Mouse (Mus musculus) liver (tissue): Measurements from ENCODE around the gene Abl2.

Experiments
- DNase-seq: peaks from one replicate; pipeline ENCODE4 v3.0.0-alpha.2; 2020; ENCODE audit warnings: mixed read lengths

The Abl2 gene

DNA sequence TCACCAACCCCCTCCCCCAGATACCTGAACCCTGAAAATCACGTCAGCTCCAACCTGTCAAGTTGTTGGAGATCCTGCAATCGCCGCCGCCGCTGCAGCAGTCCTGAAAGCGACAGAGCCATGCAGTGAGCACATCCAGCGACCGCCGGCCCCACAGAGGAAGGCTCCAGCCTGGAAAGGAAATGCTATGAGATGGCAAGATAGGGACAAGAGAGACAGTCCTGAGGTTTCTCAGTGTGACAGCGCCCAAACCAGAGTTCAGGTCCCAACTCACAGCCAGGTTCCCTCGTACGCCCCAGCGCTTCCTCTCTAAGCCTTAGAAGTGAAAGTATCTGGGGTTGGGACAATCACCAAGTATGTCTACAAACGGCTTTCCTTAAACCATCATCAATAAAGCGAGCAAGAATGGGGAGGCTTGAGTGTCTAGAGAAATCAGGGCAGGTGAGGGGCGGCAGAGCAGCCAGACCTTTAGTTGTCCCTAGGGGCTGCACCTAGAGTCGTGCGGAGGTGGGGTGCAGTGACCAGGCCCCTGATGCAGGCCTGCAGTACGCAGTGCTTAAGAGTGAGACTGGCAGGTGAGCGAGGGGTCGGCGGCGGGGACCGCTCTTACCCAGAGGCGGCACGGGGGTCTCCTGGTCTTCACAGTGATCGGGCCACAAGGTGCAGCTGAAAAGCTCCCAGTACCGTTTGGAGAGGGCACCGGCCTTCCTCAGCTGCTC is 115.0 kb downstream of the Abl2 start:
- DNase-seq, result peak; percentile 27

DNA sequence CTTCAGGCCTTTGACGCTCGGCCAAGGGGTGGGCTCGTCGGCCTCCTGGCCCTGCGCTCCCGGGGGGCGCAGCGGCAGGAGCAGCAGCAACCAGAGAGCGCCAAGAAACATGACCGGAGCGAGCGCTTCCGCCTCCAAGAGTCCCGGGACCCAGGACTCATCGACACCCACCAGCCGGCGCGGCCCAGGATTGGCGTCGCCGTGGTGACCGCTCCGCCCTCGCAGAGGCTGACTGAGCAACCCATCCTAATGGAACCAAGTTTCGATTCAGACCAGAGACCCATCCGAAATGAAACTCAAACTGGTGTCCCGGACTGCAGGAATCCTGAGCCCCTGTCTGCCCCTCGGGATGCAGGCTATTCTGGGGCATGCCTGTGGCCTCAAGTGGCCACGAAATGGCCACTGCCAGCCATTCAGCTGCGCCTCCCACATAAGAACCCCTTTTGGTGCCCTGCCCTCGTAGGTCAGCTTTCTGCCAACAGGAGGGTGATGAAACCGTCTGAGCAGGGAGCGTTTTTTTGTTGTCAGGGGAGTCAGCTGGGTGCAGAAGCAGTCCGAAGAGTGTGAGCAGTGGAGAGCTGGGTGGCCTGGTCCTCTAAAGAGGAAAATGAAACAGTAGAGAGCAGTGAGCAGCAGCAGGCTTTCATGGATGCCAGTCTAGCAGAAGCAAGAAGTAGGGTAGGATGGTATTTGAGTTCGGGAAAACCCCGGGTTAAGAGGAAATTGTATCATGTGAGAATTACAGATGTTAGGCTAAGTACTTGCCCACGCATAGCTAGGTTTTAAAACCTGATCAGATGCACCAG is 115.8 kb downstream of the Abl2 start, which contains the start of gene Tor3a:
TSS of gene Tor3a (minus strand) at position 162 of the 806 bp plus-strand sequence.
- peak; percentile 73 for DNase-seq

DNA sequence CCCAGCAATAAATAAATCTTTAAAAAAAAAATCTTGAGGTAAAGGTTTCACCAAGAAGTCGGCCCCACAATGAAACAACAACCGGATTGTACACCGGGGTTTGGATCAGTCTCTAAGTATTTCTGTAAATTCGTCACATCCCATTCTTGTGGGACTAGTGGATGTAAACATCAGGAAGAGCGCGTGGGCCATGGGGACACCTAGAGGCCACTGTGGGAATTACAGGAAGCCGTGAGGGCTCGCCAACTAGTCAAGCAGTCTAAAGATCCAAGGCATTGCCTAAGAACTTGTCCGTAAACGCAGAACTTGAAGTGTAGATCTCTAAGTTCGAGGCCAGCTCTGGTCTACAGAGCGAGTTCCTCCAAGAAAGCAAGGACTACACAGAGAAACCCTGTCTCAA is 117.6 kb downstream of the Abl2 start:
- peak; percentile 61 for DNase-seq

DNA sequence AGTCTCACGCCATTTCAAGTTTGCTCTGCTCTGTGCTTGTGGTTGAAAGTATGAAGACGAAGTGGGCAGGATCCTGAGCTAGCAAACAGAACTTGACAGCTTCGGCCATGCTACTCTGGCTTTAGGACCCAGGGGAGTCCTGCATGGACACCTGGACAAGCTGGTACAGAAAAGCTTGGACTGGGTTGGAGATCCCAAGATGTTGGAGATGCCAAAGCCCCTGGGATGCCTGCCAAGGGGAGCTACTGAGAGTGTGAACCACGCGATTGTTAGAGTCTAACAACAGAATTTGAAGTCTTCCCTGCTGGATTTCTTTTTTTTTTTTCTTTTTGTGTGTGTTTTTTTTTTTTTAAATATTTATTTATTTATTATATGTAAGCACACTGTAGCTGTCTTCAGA is 118.0 kb downstream of the Abl2 start:
- no peak for DNase-seq

DNA sequence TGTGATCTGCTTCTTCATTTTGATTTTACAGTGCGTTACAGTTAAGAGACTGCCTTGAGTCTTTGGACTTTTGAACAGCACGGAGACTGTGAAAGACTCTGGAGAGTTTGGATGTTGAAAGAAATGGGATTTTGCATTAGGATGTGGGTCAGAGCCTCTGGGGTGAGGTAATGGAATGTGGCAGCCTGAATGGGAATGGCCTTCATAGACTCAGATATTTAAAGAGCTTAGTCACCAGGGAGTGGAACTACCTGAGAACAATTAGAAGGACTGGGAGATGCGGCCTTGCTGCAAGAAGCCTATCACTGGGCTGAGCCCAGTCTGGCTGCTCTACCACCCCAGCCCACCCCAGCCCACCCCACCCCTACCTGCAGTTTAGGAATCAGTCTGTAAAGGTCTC is 118.6 kb downstream of the Abl2 start:
- no peak for DNase-seq

DNA sequence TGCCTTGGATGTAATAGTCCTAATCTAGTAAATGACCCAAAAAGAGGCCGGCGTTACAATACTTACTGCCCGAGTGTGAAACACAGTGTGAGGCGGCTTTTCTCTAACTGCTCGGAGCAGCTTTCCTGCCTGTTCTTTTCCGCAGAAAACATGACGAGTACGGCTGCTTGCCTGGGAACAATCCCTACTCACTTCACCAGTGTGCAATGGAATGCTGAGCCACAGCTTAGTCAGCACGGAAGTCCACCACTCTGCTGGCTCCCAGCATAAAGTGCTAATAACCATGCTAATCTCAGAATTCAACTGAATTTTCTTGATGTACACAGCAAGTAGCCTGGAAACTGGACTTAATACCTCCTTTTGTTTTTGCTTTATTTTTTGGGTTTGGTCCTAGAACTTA is 121.0 kb downstream of the Abl2 start:
- no peak for DNase-seq

DNA sequence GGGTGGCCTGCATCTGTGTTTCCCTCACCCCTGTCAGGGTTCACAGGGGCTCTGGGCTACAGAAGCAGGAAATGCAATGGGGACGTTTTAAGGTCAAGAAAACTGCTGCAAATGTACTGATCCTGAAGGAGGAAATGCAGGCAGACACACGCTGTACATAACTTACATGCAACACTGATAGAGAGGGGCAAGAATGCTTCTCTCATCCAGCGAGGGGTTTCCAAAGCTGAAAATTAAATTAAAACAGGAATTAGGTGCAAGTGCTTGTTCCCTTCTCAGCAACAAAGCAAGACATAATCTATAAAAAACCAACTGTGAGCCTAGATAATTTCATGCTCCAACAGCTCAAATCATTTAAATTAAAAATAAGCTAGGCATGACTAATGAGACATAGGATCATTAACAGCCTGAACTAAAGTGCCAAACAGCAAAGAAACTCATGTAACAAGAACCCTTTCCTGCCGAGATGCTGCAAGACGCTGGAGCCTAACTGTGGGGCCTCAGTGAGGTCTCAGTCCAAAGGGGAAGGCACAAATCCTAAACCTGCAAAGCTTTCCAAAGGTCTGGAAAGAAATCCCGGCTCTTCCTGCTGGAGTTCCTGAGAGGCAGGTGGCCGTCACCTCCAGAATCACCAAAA is 127.6 kb downstream of the Abl2 start:
- no peak for DNase-seq
